Mouse (Mus musculus) large intestine, adult 2 months (tissue): ENCODE results near the gene Exosc10. TPM values are rescaled to one million over a fixed set of nuclear protein-coding genes. Genes with fewer than 3 reads are reported as not detected.
A peak's percentile ranks its signal among the peaks of the same experiment; 100 is the strongest.

Experiments
- DNase-seq: peaks from one replicate; pipeline ENCODE4 v3.0.0-alpha.2; 2012; ENCODE audit warnings: low read depth, low spot score
- WGBS: fragments of 180-500 bp; shearing (Covaris S2); methylation state at CpG from one replicate; pipeline ENCODE4 v1.1.7; 2018; 5-methylcytosine and 5-hydroxymethylcytosine counted together
- polyA plus RNA-seq: library from polyadenylated mRNA; depleted of rRNA; stranded (reverse); fragments of >200 nt; gene quantifications from 2 replicates; pipeline ENCODE4 v1.2.3, GENCODE M21; 2012; rRNA removed

Gene Exosc10
- polyA plus RNA-seq: 20.1 and 23.1 TPM in 2 replicates

DNA sequence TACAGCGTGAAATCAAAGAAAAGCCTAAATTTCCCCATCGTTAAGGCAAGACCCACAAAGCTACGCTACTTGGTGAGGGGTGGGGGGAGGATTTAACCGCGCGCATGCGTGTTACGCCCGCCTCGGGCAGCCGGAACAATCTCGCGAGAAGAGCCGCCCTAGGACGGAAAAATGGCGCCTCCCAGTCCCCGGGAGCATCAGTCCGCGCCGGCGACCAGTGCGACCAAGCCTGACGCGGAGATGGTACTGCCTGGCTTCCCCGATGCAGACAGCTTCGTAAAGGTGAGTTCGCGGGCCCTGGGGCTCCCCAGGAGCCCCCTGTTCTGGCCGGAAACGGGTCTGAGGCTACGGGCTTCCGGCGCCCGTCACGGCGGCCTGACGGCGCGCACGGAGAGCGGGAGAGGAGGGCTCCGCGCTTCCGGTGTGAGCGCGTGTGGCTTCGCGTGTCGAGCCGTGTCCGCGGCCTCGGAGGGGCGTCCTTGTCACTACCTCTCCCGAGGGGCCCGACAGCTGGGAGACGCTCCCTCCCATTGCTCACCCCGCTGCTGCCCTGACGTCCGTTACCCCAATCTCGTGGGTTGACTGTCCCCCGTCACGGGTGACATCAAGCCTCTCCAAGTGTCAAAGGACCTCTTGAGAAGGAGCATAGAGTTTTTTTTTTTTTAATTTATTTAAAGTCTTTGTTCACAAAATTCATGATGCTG is at the start of gene Exosc10:
TSS of gene Exosc10 (plus strand) at position 133 of the 704 bp plus-strand sequence.
- under 1% methylated on average over 63 of the region's 63 CpGs for WGBS
- peak; percentile 70 for DNase-seq

GRCm38 (mm10) chr4:148509450-148510084 is 48.7 kb upstream of the Exosc10 start:
- 79% methylated on average over 8 of the region's 8 CpGs for WGBS
- no peak for DNase-seq

DNA sequence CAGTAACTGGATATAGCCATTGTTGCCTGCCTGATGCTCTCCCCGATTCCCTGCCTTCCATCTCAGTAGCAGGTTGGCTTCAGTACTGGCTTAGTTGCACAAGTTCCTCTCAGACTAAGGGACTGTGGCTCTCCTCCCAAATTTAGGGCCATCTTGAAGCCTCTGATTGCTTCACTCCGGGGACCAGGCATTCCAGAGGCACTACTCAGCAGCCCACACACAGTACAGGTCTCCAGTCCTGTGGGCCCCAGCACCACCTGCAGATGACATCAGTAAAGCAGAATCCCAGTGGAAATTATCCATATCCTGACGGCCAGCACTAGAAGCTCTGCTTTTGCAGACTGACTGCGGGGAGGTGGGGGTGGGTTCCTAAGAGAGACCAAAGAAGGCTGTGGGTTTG is 47.5 kb upstream of the Exosc10 start:
- WGBS: 72% methylated on average over 4 of the region's 4 CpGs
- no peak for DNase-seq

DNA sequence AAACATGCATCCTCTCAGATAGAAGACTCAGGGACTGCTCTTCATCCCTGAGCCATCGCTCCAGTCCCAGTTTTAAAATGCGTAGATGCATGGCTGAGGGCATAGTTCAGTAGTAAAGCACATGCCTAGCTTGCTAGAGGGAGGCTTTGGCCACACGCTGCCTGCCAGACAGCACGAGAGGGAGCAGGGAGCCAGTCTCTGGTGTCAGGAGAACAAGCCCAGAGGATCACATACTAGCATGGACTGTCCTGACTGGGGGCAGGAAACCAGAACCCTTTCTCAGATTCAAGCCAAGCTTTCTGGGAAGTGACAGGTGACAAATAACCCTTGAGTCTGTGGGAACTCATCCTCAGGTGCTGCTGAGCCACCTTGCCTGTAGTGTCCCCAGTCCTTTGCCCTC is 46.9 kb upstream of the Exosc10 start:
- 97% methylated on average over 4 of the region's 4 CpGs for WGBS
- no peak for DNase-seq

DNA sequence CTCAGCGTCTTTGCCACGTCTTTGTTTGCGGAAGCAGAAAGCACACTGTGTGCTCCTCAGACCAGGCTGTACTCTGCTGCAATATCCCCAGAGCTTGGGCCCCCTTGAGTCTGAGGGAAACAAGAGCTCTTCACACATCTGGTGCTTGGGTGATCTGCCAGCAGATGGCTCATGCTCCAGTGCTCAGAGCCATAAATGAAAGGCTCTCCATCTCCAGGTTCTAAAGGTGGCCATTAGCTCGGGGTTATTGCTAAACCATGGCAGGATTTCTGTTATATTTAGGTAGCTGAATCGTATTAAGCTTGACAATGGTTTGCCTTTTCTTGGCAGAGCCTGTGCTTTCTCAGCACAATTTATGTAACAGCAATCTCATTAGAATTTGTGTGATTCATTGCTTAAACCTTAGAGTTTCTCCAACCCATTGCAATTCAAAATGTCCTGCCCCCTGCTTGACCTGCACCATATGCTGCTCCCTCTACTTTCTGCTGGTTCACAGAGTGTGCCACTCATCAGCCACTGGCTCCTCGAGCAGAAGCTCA is 45.1 kb upstream of the Exosc10 start:
- no peak for DNase-seq
- WGBS: 64% methylated on average over 6 of the region's 6 CpGs

GRCm38 (mm10) chr4:148515313-148515712 is 42.9 kb upstream of the Exosc10 start:
- WGBS: 92% methylated on average over 2 of the region's 2 CpGs
- no peak for DNase-seq

GRCm38 (mm10) chr4:148517809-148518208 is 40.4 kb upstream of the Exosc10 start:
- no peak for DNase-seq
- WGBS: 79% methylated on average over 4 of the region's 4 CpGs

- no peak for DNase-seq
- whole genome bisulfite sequencing: 84% methylated on average over 5 of the region's 5 CpGs
These were observed 39.9 kb upstream of the Exosc10 start for GRCm38 (mm10) chr4:148518235-148518795.

DNA sequence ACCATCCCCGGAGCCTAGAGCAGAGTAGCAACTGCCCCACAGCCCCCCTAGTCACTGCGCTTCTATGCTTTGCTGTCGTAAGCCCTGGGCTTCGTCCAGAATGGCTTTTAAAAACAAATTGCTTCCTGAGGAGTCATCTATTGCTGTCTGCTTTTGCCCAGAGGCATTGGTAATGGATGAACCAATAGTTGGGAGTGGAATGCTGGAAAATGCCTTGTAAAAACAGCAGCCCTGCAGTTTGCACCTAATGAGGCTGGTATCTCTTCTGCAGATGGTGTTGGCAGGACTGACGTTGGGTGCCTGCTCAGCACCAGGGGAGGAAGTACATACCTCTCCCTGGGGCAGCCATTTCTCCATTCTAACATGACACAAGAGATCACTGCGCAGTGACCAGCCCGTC is 34.7 kb upstream of the Exosc10 start:
- WGBS: 79% methylated on average over 7 of the region's 7 CpGs

DNA sequence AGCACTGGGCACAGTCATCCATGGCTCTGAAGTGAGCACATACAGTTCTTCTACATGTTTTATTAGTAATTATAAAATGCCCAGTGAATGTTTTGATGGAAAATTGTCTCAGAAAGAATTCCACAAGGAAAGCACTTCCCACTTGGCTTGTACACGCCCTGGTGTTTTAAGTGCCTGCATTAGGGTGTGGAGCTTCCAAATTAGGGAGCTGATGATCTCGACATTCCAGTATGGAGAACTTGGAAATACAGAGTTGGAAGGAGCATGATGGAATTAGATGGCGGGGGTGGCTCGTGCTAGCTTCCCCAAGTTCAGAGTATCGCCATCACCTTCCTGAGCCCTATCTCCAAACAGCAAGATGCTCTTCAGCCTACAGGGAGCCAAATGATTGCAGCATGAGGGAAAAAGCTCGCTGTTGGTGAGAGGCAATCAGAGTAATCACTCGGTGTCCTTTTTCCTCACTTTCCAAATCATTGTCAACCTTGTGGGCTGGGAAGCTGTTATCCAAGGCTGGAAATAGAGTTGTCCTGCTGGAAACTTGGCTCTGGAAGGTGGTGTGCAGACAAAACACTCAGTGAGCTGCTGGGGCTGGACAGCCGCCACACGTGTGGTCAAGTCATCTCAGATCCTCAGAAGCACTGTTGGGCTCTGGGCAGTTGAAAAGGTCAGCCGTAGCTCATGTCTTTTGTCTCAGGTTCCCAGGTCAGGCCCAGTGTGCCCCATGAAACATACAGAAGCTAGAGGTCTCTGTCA is 30.9 kb upstream of the Exosc10 start:
- DNase-seq: no peak
- 79% methylated on average over 10 of the region's 10 CpGs for WGBS

More for the DNA sequence above, 34.7 kb upstream of the Exosc10 start:
- no peak for DNase-seq

DNA sequence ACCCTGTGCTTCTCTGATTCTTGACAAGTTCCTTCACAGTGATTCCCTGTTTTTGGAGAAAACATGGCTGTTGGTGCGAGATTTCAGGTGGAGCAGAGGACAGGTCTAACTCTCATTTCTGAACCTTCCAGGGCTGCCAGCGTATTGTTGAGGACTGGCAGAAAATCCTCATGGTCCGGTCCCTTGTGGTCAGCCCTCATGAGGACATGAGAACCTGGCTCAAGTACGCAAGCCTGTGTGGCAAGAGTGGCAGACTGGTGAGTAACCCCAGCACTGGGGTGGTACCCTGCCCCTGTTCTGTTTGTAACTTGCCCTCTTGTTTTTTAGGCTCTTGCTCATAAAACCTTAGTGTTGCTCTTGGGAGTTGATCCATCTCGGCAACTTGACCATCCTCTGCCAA is 27.9 kb upstream of the Exosc10 start:
- WGBS: 91% methylated on average over 5 of the region's 5 CpGs

GRCm38 (mm10) chr4:148530778-148531177 is 27.5 kb upstream of the Exosc10 start:
- DNase-seq: no peak
- WGBS: 85% methylated on average over 6 of the region's 6 CpGs

More for the DNA sequence above, 27.9 kb upstream of the Exosc10 start:
- DNase-seq: no peak

GRCm38 (mm10) chr4:148531341-148531740 is 26.9 kb upstream of the Exosc10 start:
- DNase-seq: no peak
- 89% methylated on average over 4 of the region's 4 CpGs for WGBS

- no peak for DNase-seq
- 90% methylated on average over 3 of the region's 3 CpGs for WGBS
These were observed 25.7 kb upstream of the Exosc10 start for GRCm38 (mm10) chr4:148532516-148532915.

- no peak for DNase-seq
- 87% methylated on average over 12 of the region's 12 CpGs for WGBS
These were observed 24.5 kb upstream of the Exosc10 start for GRCm38 (mm10) chr4:148533613-148534328.

- DNase-seq: no peak
- WGBS: 88% methylated on average over 3 of the region's 3 CpGs
These were observed 22.4 kb upstream of the Exosc10 start for GRCm38 (mm10) chr4:148535876-148536275.

GRCm38 (mm10) chr4:148549106-148549505 is 9.1 kb upstream of the Exosc10 start:
- 78% methylated on average over 4 of the region's 4 CpGs for WGBS
- DNase-seq: no peak

- 24% methylated on average over 6 of the region's 6 CpGs for WGBS
- DNase-seq: no peak
These were observed 463 bp upstream of the Exosc10 start for GRCm38 (mm10) chr4:148557766-148558165.

DNA sequence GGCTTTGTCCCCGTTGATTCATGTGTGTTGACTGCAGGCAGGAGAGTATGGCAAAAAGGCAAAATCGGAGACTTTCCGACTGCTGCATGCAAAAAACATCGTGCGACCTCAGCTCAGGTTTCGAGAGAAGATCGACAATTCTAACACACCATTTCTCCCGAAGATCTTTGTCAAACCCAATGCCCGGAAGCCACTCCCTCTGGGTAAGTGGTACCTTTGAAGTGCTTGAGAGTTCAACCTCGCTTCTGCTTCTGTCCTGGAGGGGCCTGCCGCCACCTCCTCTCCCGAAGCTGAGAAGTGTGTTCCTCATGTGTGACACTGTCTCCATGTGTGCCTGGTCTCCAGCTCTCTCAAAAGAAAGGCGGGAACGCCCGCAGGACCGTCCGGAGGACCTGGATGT is 4.4 kb downstream of the Exosc10 start:
- 93% methylated on average over 17 of the region's 17 CpGs for WGBS
- DNase-seq: no peak
